Mouse (Mus musculus): ENCODE results near the gene Ankrd9.

Ankrd9 gene

GRCm38 (mm10) chr12:110978607-110979406 lies at the start of gene Ankrd9:
Ankrd9 (minus strand) TSS chr12:110979040.
- CTCF ChIA-PET = interaction anchor here (0.6 to 1.1 kb wide), 2 partner anchors 17 to 67 kb away, joined by 4 to 5 read pairs; no protein-coding TSS in a partner anchor

DNA sequence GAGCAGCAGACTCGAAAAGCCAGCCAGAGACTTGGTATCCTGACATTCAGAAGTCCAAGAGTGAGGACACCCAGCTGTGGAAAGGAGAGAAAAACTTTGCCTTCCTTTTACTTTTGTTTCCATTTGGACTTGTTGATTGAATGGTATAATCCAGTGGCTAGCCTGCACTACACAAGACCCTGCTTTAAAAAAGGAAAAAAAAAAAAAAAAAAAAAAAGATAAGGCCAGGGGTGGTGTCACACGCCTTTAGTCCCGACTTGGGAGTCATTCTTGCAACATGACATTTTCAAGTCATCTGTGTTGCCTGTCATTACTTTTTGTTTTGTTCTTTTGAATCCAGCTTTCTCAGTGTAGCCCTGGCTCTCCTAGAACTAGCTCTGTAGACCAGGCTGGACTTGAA lies 42.7 kb upstream of the Ankrd9 start:
- CTCF ChIA-PET = no interaction called here

GRCm38 (mm10) chr12:111021138-111021537 lies 42.3 kb upstream of the Ankrd9 start:
- CTCF ChIA-PET = no interaction called here

DNA sequence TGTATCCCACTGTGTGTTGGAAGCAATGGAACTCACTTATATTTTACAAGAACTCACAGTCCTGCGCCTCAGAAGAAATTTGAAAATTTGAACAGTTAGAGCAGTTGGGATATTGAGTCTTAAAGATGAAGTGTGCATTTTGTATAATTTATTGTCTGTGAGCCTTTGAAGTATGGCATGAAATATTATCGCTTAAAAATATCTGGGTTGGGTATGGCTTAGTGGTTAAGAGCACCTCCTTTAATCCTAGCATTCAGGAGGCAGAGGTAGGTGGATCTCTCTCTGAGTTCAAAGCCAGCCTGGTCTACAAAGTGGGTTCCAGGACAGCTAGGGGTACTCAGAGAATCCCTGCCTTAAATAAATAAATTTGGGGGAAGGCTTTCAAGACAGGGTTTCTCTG lies 40.2 kb upstream of the Ankrd9 start:
- CTCF ChIA-PET = no interaction called here

GRCm38 (mm10) chr12:111018068-111018467 lies 39.2 kb upstream of the Ankrd9 start:
- CTCF ChIA-PET = interaction anchor here (0.6 kb wide), 1 partner anchor 300 kb away, joined by 4 read pairs; no protein-coding TSS in a partner anchor

DNA sequence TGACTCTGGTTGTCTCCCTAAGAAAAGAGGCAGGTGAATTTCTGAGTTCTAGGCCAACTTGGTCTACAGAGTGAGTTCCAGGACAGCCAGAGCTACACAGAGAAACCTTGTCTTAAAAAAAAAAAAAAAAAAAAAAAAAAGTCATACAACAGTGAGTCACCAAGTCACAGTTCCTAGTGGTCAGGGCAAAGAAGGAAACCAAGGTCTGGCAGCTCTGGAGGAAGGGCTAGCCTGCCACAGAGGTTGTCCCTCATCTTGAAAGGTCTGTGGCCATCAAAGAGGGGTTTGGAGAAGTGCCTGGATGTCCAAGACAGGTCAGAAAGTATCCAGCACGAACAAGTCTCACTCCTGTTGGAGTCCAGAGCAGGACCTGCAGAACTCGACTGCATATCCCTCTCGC lies 38.0 kb upstream of the Ankrd9 start:
- CTCF ChIA-PET = no interaction called here

GRCm38 (mm10) chr12:111009615-111010257 lies 30.9 kb upstream of the Ankrd9 start:
- CTCF ChIA-PET = interaction anchor here (0.7 kb wide), 1 partner anchor 80 kb away, joined by 4 read pairs; no protein-coding TSS in a partner anchor

GRCm38 (mm10) chr12:111008500-111009490 lies 30.0 kb upstream of the Ankrd9 start:
- CTCF ChIA-PET = no interaction called here

GRCm38 (mm10) chr12:111007134-111008103 lies 28.6 kb upstream of the Ankrd9 start:
- CTCF ChIA-PET = no interaction called here

- CTCF ChIA-PET = interaction anchor here (0.6 kb wide), 1 partner anchor 308 kb away, joined by 6 read pairs; no protein-coding TSS in a partner anchor
These were observed 27.5 kb upstream of the Ankrd9 start for GRCm38 (mm10) chr12:111006339-111006738.

- CTCF ChIA-PET = interaction anchor here (0.6 kb wide), 3 partner anchors 11 to 308 kb away, joined by 3 to 6 read pairs (median 3); no protein-coding TSS in a partner anchor
These were observed 27.0 kb upstream of the Ankrd9 start for GRCm38 (mm10) chr12:111005803-111006202.

GRCm38 (mm10) chr12:111004142-111004541 lies 25.3 kb upstream of the Ankrd9 start:
- CTCF ChIA-PET = no interaction called here

DNA sequence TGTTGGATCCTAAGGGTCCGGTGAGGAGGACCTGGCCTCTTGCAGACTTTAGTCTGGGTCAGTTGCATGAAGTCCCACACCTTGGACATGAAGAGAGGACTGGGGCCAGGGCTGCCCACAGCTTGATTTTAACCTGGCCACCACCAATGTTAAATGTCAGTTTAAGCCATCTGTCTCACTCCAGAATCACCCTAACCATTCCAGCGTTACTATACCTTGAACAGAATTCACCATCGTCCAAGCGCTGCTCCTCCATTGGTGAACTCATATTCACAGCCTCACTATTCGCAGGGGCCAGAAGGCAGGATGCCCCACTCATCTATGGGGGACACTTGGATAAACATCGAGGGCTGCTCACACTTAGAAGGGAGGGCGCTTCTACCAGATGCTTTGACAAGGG lies 22.1 kb upstream of the Ankrd9 start:
- CTCF ChIA-PET = no interaction called here

GRCm38 (mm10) chr12:110999820-111000219 lies 21.0 kb upstream of the Ankrd9 start:
- CTCF ChIA-PET = no interaction called here

DNA sequence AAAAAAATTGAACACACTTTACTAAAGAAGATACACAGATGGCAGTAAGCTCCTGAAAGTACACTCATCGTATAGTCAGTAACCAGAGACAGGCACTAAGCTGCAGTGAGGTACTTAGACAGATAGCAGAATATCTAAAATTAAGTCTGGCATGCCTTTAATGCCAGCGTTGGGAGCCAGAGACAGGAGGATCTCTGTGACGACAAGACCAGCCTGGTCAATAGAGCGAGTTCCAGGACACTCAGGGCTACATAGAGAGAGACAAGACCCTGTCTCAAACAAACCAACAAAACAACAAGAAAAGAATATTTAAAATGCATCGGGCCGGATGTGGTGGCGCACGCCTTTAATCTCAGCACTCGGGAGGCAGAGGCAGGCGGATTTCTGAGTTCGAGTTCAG lies 19.3 kb upstream of the Ankrd9 start:
- CTCF ChIA-PET = no interaction called here

DNA sequence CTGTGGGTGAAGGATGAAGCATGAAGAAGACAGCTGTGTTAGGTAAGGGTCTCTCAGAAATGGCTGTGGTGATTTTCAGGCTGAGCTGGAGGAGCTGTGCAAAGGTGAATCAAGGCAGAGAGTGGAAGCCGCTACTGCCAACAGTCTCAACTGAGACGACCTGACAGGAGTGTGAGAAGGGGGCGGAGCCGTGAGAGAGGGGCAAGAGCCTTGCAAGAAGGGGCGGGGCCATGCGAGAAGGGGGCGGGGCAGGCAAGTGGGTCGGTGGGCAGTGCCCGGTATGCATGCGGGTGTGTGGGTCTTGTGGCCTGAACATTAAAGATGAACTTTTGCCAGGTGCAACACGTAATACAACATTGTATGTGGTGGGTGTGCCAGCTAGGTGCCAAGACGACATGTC lies 15.8 kb upstream of the Ankrd9 start:
- CTCF ChIA-PET = interaction anchor here (0.5 to 1.0 kb wide), 4 partner anchors 11 to 416 kb away, joined by 3 to 4 read pairs (median 3); no protein-coding TSS in a partner anchor

DNA sequence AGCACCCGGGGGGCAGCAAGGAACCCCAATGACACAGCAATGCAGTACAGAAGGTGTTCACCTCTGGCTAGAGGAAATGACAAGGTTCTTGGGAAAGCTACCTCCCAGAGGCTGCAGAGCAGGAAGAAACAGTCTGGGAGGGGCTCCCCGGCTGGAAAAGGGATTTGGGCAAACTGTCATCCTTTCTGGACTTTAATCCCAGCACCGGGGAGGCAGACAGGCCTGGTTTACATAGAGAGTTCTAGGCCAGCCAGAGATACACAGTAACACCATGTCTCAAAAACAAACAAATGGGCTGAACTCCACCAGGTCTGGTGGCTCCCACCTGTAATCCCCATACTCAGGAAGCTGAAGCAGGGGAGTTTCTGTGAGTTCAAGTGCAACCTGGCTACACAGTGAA lies 14.4 kb upstream of the Ankrd9 start:
- CTCF ChIA-PET = interaction anchor here (1.3 kb wide), 1 partner anchor 59 kb away, joined by 4 read pairs; no protein-coding TSS in a partner anchor

GRCm38 (mm10) chr12:110992771-110993170 lies 13.9 kb upstream of the Ankrd9 start:
- CTCF ChIA-PET = interaction anchor here (1.0 to 1.8 kb wide), 4 partner anchors 10 to 63 kb away, joined by 4 to 12 read pairs (median 6); no protein-coding TSS in a partner anchor

DNA sequence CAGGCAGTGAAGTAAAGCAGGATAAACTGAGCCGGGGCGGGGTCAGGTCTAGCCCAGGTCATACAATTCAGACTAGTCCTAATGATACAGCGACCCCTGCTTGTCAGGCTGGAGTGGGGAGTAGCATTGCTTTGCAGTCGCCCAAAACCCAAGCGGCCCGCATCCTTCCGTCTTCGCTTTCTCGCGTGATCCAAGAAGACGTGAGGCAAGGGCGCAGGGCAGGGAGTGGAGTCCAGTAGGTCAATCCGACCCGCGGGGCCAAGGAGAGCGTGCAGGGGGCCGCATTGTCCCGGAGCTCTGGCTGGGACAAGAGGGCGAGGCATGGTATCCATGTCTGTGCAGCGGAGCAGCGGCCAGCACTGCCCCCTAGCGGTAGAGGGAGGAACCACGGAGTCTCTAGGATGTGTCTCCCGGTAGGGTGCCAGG lies 13.3 kb upstream of the Ankrd9 start:
- CTCF ChIA-PET = interaction anchor here (1.0 to 1.8 kb wide), 3 partner anchors 10 to 62 kb away, joined by 4 to 12 read pairs (median 8); no protein-coding TSS in a partner anchor

All from spleen, embryonic (tissue).